Mouse (Mus musculus) forebrain, embryonic 12.5 days (tissue): ENCODE results near the gene Arhgef28. TPM values are rescaled to one million over a fixed set of nuclear protein-coding genes. Genes with fewer than 3 reads are reported as not detected.
A peak's percentile ranks its signal among the peaks of the same experiment; 100 is the strongest.
"Not testable (repeated sequence)": the region's sequence is repeated elsewhere in the genome, so short reads cannot be mapped to it uniquely, and the experiment has no call there.

ENCODE experiments used
- ATAC-seq: fragments of 200-750 bp; cut with Nextera tagmentation; 2 replicates; pipeline ENCODE4 v1.8.0; 2017; ENCODE audit warnings: moderate TSS enrichment; ENCODE audit not compliant: low FRiP score
- H3K27ac ChIP-seq: fragments of 300-500 bp; sonication (generic); 2 replicates; pipeline ENCODE4 v1.5.1; 2016; ENCODE audit warnings: mild to moderate bottlenecking
- H3K27me3 ChIP-seq: fragments of 300-500 bp; sonication (generic); 2 replicates; pipeline ENCODE4 v1.6.1; 2016; ENCODE audit warnings: mild to moderate bottlenecking
- H3K36me3 ChIP-seq: fragments of 300-500 bp; sonication (generic); replicated peaks from 2 replicates; pipeline ENCODE4 v1.6.1; 2016; ENCODE audit warnings: mild to moderate bottlenecking
- H3K4me1 ChIP-seq: fragments of 300-500 bp; sonication (generic); 2 replicates; pipeline ENCODE4 v1.6.1; 2016
- H3K4me2 ChIP-seq: fragments of 300-500 bp; sonication (generic); 2 replicates; pipeline ENCODE4 v1.6.1; 2016; ENCODE audit warnings: mild to moderate bottlenecking, moderate library complexity
- H3K4me3 ChIP-seq: fragments of 300-500 bp; sonication (generic); replicated peaks from 2 replicates; pipeline ENCODE4 v1.5.1; 2016; ENCODE audit warnings: mild to moderate bottlenecking
- H3K9ac ChIP-seq: fragments of 300-500 bp; sonication (generic); 2 replicates; pipeline ENCODE4 v1.6.1; 2016; ENCODE audit warnings: mild to moderate bottlenecking
- H3K9me3 ChIP-seq: fragments of 300-500 bp; sonication (generic); 2 replicates; pipeline ENCODE4 v1.6.1; 2016
- WGBS: fragments of 180-500 bp; shearing (Covaris S2); methylation state at CpG from one replicate; pipeline ENCODE4 v1.1.7; 2016; 5-methylcytosine and 5-hydroxymethylcytosine counted together
- polyA plus RNA-seq: library from polyadenylated mRNA; unstranded; fragments of >200 nt; fragmentation: Nextera tagmentation; extraction: Ambion mirVana; gene quantifications from 2 replicates; pipeline ENCODE4 v1.2.1, GENCODE M21; 2016

Gene Arhgef28
- polyA plus RNA-seq, 1 experiment from 2014 or later, result 5.8 TPM

DNA sequence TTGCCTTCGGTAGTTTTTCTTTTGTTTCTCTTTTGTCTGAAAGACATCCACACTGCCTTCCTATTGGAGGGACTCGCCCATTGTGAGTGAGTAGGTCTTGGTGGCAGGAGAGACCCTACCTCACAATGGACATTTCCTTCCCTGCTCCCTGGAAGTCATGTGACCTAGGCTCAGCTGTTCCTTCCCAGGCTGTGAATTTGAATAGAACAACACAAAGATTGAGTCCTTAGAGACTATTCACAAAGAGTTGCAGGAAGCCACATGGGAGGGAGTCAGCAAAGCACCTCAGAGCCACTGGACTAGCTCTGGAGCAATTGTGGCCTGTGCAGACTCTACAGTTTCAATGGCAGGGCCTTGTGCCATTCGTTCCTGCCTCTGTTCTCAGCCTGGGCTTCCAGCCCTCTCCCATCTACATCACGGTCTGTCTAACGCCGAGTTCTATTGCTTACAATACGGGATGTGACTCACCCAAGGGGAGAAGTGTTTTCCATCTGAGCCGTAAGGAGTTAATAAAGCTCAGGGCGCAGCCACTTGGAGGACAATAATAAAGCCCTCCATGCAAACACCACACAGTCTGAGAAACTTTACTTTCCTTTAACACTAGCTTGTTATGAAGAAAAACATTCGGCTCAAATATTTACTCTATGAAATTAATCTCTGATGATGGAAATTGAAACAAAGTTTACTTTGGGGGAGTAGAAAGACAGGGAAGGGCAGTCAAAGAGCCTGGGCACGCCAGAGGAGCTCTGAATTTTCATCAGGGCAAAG, 85.7 kb downstream of the Arhgef28 start:
- no peaks in the 10 kb centered on the region for H3K27me3 ChIP-seq
- no peaks in the 10 kb centered on the region for H3K9me3 ChIP-seq
- WGBS, result 78% methylated on average over 11 of the region's 11 CpGs
- H3K4me2 ChIP-seq, result no peak overlapping the region
- H3K4me3 ChIP-seq, result no peak overlapping the region
- no peak overlapping the region for H3K27ac ChIP-seq
- no peak overlapping the region for H3K9ac ChIP-seq
- ATAC-seq, result 0 out of 2 replicates have a peak, but pooled peaks have one; percentile 23
- H3K36me3 ChIP-seq, result no peaks in the 10 kb centered on the region
- H3K4me1 ChIP-seq, result peaks cover 12% of the 10 kb centered on the region; the same call in 1 of the 2 replicates

GRCm38 (mm10) chr13:98118291-98118690, 87.9 kb downstream of the Arhgef28 start:
- Histone ChIP-seq H3K4me3 (no peak overlapping the region), H3K9ac (no peak overlapping the region), H3K4me2 (no peak overlapping the region), H3K4me1 (peaks cover 15% of the 10 kb centered on the region; the same call in 1 of the 2 replicates), H3K9me3 (no peaks in the 10 kb centered on the region), H3K36me3 (no peaks in the 10 kb centered on the region), H3K27me3 (no peaks in the 10 kb centered on the region), H3K27ac (no peak overlapping the region)
- 79% methylated on average over 4 of the region's 4 CpGs for WGBS
- no peak for ATAC-seq

DNA sequence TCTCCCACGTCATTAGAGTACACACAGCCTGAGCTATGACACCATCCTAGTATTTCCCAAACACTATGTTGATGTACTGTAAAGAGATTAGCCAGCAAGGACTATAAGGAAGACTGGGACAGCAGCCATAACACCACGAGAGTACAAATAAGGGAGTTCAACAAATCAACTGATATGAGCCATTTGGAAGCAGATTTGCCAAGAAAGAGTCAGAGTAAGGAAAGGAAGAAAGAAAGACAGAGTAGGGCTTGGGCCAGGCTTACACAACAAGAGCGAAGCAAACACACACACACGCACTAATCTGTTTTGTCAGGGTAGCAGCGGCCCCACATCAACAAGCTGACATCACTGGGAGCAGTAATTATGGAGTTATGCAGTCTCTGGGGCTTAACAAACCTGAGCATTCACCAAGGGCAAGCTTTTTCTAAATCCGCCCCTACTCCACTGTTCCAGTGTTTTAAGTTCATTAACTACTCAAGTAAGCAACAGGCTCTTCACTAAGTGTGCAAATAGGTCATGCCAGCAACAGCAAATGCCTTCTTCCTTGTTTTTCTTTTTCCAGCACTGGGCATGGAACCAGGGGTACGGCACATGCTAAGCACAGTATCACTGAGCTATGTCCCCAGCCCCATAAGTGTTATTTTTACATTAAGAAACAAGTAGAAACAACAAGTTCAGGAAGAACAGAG, 88.5 kb downstream of the Arhgef28 start:
- Histone ChIP-seq H3K27me3 (no peaks in the 10 kb centered on the region), H3K4me2 (no peak overlapping the region), H3K27ac (0 out of 2 replicates have a peak overlapping the region, but pooled peaks have one; percentile 31), H3K9ac (no peak overlapping the region), H3K9me3 (no peaks in the 10 kb centered on the region), H3K36me3 (no peaks in the 10 kb centered on the region), H3K4me1 (peaks cover 15% of the 10 kb centered on the region; the same call in 1 of the 2 replicates), H3K4me3 (no peak overlapping the region)
- 68% methylated on average over 7 of the region's 7 CpGs for WGBS
- no peak for ATAC-seq

DNA sequence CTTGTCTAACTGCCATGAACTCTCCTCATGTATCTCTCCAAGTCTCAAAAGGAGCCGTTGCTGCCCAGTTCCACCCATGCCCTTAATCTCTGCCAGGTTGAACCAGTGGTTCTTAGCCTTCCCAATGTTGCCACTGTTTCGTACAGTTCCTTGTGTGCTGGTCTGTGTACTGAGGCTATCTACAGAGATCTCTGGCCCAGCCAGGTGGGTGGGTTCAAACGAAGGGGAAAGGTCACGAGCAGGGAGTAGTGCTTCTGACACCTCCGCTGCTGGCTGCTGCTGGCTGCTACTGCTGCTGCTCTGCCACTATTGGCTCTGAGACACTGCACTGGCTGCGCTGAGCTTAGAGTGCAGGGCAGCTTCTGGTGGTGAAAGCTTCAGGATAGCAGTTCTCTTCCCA, 90.6 kb downstream of the Arhgef28 start:
- Histone ChIP-seq H3K9ac (no peak overlapping the region), H3K4me2 (no peak overlapping the region), H3K27me3 (no peaks in the 10 kb centered on the region), H3K9me3 (no peaks in the 10 kb centered on the region), H3K4me1 (peaks cover 15% of the 10 kb centered on the region; the same call in 1 of the 2 replicates), H3K36me3 (no peaks in the 10 kb centered on the region), H3K27ac (no peak overlapping the region), H3K4me3 (no peak overlapping the region)
- no peak for ATAC-seq
- WGBS, result 73% methylated on average over 6 of the region's 6 CpGs

GRCm38 (mm10) chr13:98115051-98115450, 91.2 kb downstream of the Arhgef28 start:
- H3K4me2 ChIP-seq, result no peak overlapping the region
- WGBS, result 89% methylated on average over 4 of the region's 4 CpGs
- no peaks in the 10 kb centered on the region for H3K36me3 ChIP-seq
- H3K9me3 ChIP-seq, result no peaks in the 10 kb centered on the region
- H3K9ac ChIP-seq, result no peak overlapping the region
- ATAC-seq, result no peak
- no peaks in the 10 kb centered on the region for H3K27me3 ChIP-seq
- no peak overlapping the region for H3K4me3 ChIP-seq
- H3K27ac ChIP-seq, result no peak overlapping the region
- H3K4me1 ChIP-seq, result peaks cover 9% of the 10 kb centered on the region; the same call in 1 of the 2 replicates

- no peaks in the 10 kb centered on the region for H3K27me3 ChIP-seq
- no peak overlapping the region for H3K4me3 ChIP-seq
- no peak for ATAC-seq
- H3K9me3 ChIP-seq, result no peaks in the 10 kb centered on the region
- no peak overlapping the region for H3K4me2 ChIP-seq
- H3K4me1 ChIP-seq, result 0 out of 2 replicates have a peak, but pooled peaks cover 8% of the 10 kb centered on the region
- no peak overlapping the region for H3K9ac ChIP-seq
- H3K36me3 ChIP-seq, result no peaks in the 10 kb centered on the region
- no peak overlapping the region for H3K27ac ChIP-seq
- 74% methylated on average over 7 of the region's 7 CpGs for WGBS
These were observed 93.3 kb downstream of the Arhgef28 start for GRCm38 (mm10) chr13:98112812-98113503.

GRCm38 (mm10) chr13:98111531-98111930, 94.7 kb downstream of the Arhgef28 start:
- Histone ChIP-seq H3K9me3 (no peaks in the 10 kb centered on the region), H3K27me3 (no peaks in the 10 kb centered on the region), H3K9ac (no peak overlapping the region), H3K27ac (no peak overlapping the region), H3K36me3 (no peaks in the 10 kb centered on the region), H3K4me3 (no peak overlapping the region), H3K4me2 (no peak overlapping the region), H3K4me1 (0 out of 2 replicates have a peak, but pooled peaks cover 3% of the 10 kb centered on the region)
- ATAC-seq, result no peak
- 69% methylated on average over 5 of the region's 5 CpGs for WGBS

- no peaks in the 10 kb centered on the region for H3K27me3 ChIP-seq
- H3K9me3 ChIP-seq, result no peaks in the 10 kb centered on the region
- no peaks in the 10 kb centered on the region for H3K36me3 ChIP-seq
- no peak overlapping the region for H3K9ac ChIP-seq
- WGBS, result 55% methylated on average over 2 of the region's 2 CpGs
- H3K4me3 ChIP-seq, result no peak overlapping the region
- ATAC-seq, result no peak
- H3K4me2 ChIP-seq, result no peak overlapping the region
- H3K27ac ChIP-seq, result no peak overlapping the region
- 0 out of 2 replicates have a peak, but pooled peaks cover 3% of the 10 kb centered on the region for H3K4me1 ChIP-seq
These were observed 95.2 kb downstream of the Arhgef28 start for GRCm38 (mm10) chr13:98111021-98111420.

- ATAC-seq, H3K27me3 ChIP-seq, H3K9ac ChIP-seq, H3K9me3 ChIP-seq, H3K36me3 ChIP-seq, H3K27ac ChIP-seq, H3K4me3 ChIP-seq, H3K4me2 ChIP-seq, H3K4me1 ChIP-seq: not testable (repeated sequence)
- 90% methylated on average over 3 of the region's 3 CpGs for WGBS
These were observed 97.8 kb downstream of the Arhgef28 start for GRCm38 (mm10) chr13:98108481-98108880.

GRCm38 (mm10) chr13:98107621-98108020, 98.6 kb downstream of the Arhgef28 start:
- Histone ChIP-seq H3K4me1 (no peaks in the 10 kb centered on the region), H3K27ac (no peak overlapping the region), H3K27me3 (no peaks in the 10 kb centered on the region), H3K9ac (no peak overlapping the region), H3K9me3 (no peaks in the 10 kb centered on the region), H3K36me3 (no peaks in the 10 kb centered on the region), H3K4me3 (no peak overlapping the region), H3K4me2 (no peak overlapping the region)
- 89% methylated on average over 2 of the region's 2 CpGs for WGBS
- ATAC-seq, result no peak

DNA sequence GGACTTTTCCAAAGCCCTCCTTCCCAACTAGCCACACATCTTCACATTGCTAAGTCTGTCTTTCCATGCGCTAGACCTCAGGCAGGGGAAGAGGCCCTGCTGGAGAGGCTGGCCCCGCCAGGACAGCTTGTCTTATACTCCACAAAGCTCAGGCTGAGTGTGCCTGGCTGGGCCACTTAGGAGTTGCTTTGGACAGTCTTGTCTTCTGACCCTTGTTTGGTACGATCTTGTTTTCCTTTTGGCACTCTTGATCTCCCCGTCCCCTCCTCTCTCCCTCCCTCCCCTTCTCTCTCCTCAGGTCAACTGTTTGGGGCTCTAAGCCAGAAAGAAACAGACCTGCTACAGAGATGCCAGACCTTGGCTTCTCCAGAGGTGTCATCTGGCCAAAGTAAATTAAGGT, 110.3 kb downstream of the Arhgef28 start:
- peaks cover 9% of the 10 kb centered on the region; the same call in 1 of the 2 replicates for H3K4me1 ChIP-seq
- ATAC-seq, result no peak
- H3K4me3 ChIP-seq, result no peak overlapping the region
- H3K27me3 ChIP-seq, result 0 out of 2 replicates have a peak, but pooled peaks cover 2% of the 10 kb centered on the region
- no peak overlapping the region for H3K4me2 ChIP-seq
- no peaks in the 10 kb centered on the region for H3K9me3 ChIP-seq
- 44% methylated on average over 4 of the region's 4 CpGs for WGBS
- H3K36me3 ChIP-seq, result no peaks in the 10 kb centered on the region
- no peak overlapping the region for H3K9ac ChIP-seq
- H3K27ac ChIP-seq, result no peak overlapping the region

- WGBS, result 83% methylated on average over 3 of the region's 3 CpGs
- 0 out of 2 replicates have a peak, but pooled peaks cover 2% of the 10 kb centered on the region for H3K27me3 ChIP-seq
- H3K27ac ChIP-seq, result no peak overlapping the region
- no peaks in the 10 kb centered on the region for H3K36me3 ChIP-seq
- no peak overlapping the region for H3K9ac ChIP-seq
- no peak overlapping the region for H3K4me3 ChIP-seq
- H3K4me1 ChIP-seq, result peaks cover 9% of the 10 kb centered on the region; the same call in 1 of the 2 replicates
- no peak overlapping the region for H3K4me2 ChIP-seq
- ATAC-seq, result no peak
- no peaks in the 10 kb centered on the region for H3K9me3 ChIP-seq
These were observed 111.9 kb downstream of the Arhgef28 start for GRCm38 (mm10) chr13:98094332-98094731.
